Mouse (Mus musculus): ENCODE measurements around the gene Abat. TPM values are rescaled to one million over a fixed set of nuclear protein-coding genes. Genes with fewer than 3 reads are reported as not detected.

Gene Abat
- polyA plus RNA-seq, 1 experiment from 2014 or later, result 18.5 TPM

DNA sequence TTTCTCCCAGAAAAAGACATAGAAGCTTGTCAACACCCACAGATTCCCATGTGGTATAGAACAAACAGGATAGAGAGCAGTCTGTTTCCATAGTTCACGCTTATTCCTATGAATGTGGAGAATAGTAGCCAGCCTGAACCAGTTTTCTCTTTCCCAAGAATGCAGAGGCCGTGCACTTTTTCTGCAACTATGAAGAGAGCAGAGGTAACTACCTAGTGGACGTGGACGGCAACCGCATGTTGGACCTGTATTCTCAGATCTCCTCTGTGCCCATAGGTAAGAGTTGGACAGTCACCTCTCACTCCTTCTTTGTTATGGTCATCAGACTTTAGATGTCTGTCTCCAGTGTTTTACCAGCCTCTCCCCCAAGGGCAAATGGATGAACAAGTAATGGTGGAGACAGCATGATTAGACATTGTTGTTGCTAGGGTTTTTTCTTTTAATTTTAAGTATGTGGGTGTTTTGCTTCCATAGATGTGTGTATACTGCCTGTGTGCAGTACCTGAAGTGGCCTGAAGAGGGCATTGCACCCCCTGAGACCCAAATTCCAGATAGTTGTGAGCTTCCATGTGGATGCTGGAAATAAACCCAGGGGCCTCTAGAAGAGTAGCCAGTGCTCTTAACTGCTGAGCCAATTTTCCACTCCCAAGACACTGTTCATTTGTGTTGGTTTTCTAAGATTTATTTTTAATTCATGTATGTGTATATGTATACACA, 69.5 kb downstream of the Abat start:
- 95% methylated on average over 5 of the region's 5 CpGs for WGBS

DNA sequence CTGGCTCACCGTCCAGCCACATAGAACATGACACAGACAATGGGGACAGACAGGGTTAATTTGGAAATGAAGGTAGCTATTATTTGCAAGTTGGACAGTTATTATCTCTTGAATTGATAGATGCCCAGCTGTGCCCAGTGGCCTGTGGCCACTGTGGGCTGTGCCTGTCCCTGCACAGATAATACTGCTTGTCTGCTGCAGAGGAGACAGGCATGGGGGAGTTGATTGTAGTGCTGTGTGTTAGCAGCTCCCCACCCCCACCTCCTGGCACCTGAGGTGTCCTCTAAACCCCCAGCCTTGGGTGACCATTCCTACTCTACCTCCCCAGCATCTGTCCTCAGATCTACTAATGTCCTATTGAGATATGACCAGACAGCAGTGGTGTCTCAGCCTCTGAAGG, 71.0 kb downstream of the Abat start:
- peaks cover 8% of the 10 kb centered on the region; the same call in 1 of the 2 replicates for H3K36me3 ChIP-seq (ENCODE audit: control insufficient read depth, insufficient read depth, low read length)
- H3K27me3 ChIP-seq (ENCODE audit: control insufficient read depth, insufficient read depth, low read length), result no peaks in the 10 kb centered on the region
- no peak for ATAC-seq (ENCODE audit: insufficient number of reproducible peaks, low FRiP score, low TSS enrichment, low read depth)
- no peaks in the 10 kb centered on the region for H3K9me3 ChIP-seq (ENCODE audit: control insufficient read depth, low read length)
- no peak overlapping the region for H3K27ac ChIP-seq (replicated peaks; ENCODE audit: low read depth, low read length)
- H3K4me2 ChIP-seq (ENCODE audit: low read depth, severe bottlenecking), result no peak overlapping the region
- no peak overlapping the region for H3K4me3 ChIP-seq (ENCODE audit: low read depth, low read length)
- no peak overlapping the region for H3K9ac ChIP-seq (ENCODE audit: low read length)
- WGBS, result 90% methylated on average over 1 of the region's 1 CpGs
- no peak for DNase-seq (ENCODE audit: low spot score)
- no peaks in the 10 kb centered on the region for H3K4me1 ChIP-seq (ENCODE audit: control insufficient read depth, insufficient read depth, low read length)

More for the DNA sequence above, 69.5 kb downstream of the Abat start:
- Histone ChIP-seq H3K9me3 (ENCODE audit: control insufficient read depth, low read length) (no peaks in the 10 kb centered on the region), H3K27ac (replicated peaks; ENCODE audit: low read depth, low read length) (no peak overlapping the region), H3K4me2 (ENCODE audit: low read depth, severe bottlenecking) (no peak overlapping the region), H3K36me3 (ENCODE audit: control insufficient read depth, insufficient read depth, low read length) (peaks cover 8% of the 10 kb centered on the region; the same call in 1 of the 2 replicates), H3K9ac (ENCODE audit: low read length) (no peak overlapping the region), H3K27me3 (ENCODE audit: control insufficient read depth, insufficient read depth, low read length) (no peaks in the 10 kb centered on the region), H3K4me3 (ENCODE audit: low read depth, low read length) (no peak overlapping the region), H3K4me1 (ENCODE audit: control insufficient read depth, insufficient read depth, low read length) (no peaks in the 10 kb centered on the region)
- no peak for ATAC-seq (ENCODE audit: insufficient number of reproducible peaks, low FRiP score, low TSS enrichment, low read depth)
- no peak for DNase-seq (ENCODE audit: low spot score)

DNA sequence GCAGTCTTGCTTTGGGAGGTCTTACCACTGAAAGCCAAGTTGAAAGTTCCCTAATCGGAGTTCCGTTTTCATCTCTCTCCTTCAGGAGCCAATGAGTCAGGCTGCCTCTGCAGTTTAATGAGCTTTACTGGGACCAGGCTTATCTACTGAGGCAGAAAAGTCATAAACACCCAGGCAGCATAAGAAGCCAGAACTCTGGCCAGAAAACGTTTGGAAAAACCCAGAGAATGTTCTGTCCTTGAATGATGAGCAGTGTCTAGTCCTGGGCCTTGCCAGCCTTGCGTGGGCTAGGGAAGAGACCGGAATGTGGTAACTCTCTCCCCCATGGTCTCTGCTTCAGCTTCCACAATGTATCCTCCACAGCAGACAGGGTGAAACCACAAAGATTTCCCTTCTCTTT, 71.8 kb downstream of the Abat start:
- DNase-seq (ENCODE audit: low spot score) (no peak), ATAC-seq (ENCODE audit: insufficient number of reproducible peaks, low FRiP score, low TSS enrichment, low read depth) (no peak)
- no peaks in the 10 kb centered on the region for H3K27me3 ChIP-seq (ENCODE audit: control insufficient read depth, insufficient read depth, low read length)
- no peaks in the 10 kb centered on the region for H3K9me3 ChIP-seq (ENCODE audit: control insufficient read depth, low read length)
- no peak overlapping the region for H3K27ac ChIP-seq (replicated peaks; ENCODE audit: low read depth, low read length)
- 67% methylated on average over 5 of the region's 5 CpGs for WGBS
- no peaks in the 10 kb centered on the region for H3K4me1 ChIP-seq (ENCODE audit: control insufficient read depth, insufficient read depth, low read length)
- H3K4me3 ChIP-seq (ENCODE audit: low read depth, low read length), result no peak overlapping the region
- no peak overlapping the region for H3K4me2 ChIP-seq (ENCODE audit: low read depth, severe bottlenecking)
- no peak overlapping the region for H3K9ac ChIP-seq (ENCODE audit: low read length)
- peaks cover 8% of the 10 kb centered on the region; the same call in 1 of the 2 replicates for H3K36me3 ChIP-seq (ENCODE audit: control insufficient read depth, insufficient read depth, low read length)

DNA sequence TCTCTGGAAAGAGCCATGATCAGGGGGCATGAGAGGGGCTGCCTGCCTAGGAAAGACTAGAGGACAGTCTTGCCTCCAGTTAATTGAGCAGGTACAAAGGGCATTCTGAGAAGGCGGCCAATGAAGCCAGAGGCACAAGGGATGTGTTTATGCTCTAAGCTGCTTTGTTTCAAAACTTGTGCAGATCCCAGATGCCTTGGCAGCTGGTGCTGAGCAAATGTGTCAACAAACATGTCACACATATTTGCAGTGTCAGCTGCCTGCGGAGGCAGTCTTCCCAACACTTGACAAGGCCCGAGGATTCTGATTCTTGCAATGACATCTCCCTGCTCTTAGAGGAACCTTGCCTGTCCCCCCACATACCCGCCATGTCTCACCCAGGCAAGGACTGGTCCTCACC, 82.2 kb downstream of the Abat start:
- Histone ChIP-seq H3K9me3 (ENCODE audit: control insufficient read depth, low read length) (no peaks in the 10 kb centered on the region), H3K27me3 (ENCODE audit: control insufficient read depth, insufficient read depth, low read length) (no peaks in the 10 kb centered on the region), H3K36me3 (ENCODE audit: control insufficient read depth, insufficient read depth, low read length) (no peaks in the 10 kb centered on the region), H3K9ac (ENCODE audit: low read length) (no peak overlapping the region), H3K27ac (replicated peaks; ENCODE audit: low read depth, low read length) (no peak overlapping the region), H3K4me2 (ENCODE audit: low read depth, severe bottlenecking) (no peak overlapping the region), H3K4me3 (ENCODE audit: low read depth, low read length) (no peak overlapping the region), H3K4me1 (ENCODE audit: control insufficient read depth, insufficient read depth, low read length) (peaks cover 5% of the 10 kb centered on the region)
- no peak for DNase-seq (ENCODE audit: low spot score)
- 83% methylated on average over 4 of the region's 4 CpGs for WGBS
- no peak for ATAC-seq (ENCODE audit: insufficient number of reproducible peaks, low FRiP score, low TSS enrichment, low read depth)

DNA sequence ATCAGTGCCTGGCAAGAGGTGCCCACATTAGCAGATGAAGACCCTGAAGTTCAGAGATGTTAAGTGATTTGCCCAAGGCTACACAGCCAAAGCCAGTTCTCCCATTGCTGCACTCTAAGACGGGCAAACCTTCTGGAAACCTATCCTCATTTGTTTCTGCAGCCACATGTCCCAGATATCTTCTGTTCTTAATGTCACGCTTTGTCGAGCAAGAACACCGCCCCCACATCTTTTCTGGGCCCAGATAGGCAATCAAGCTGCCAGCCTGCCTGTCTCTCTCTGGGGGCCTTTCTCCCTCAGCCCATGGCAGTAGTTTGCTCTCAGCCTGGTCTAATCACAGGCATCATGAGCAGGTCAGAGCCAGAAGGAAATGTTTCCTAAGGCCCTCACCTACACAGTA, 83.1 kb downstream of the Abat start:
- no peaks in the 10 kb centered on the region for H3K9me3 ChIP-seq (ENCODE audit: control insufficient read depth, low read length)
- no peak overlapping the region for H3K27ac ChIP-seq (replicated peaks; ENCODE audit: low read depth, low read length)
- no peak overlapping the region for H3K4me2 ChIP-seq (ENCODE audit: low read depth, severe bottlenecking)
- no peak overlapping the region for H3K9ac ChIP-seq (ENCODE audit: low read length)
- no peak for DNase-seq (ENCODE audit: low spot score)
- no peaks in the 10 kb centered on the region for H3K27me3 ChIP-seq (ENCODE audit: control insufficient read depth, insufficient read depth, low read length)
- ATAC-seq (ENCODE audit: insufficient number of reproducible peaks, low FRiP score, low TSS enrichment, low read depth), result no peak
- WGBS, result 90% methylated on average over 4 of the region's 4 CpGs
- H3K4me1 ChIP-seq (ENCODE audit: control insufficient read depth, insufficient read depth, low read length), result peaks cover 5% of the 10 kb centered on the region
- no peak overlapping the region for H3K4me3 ChIP-seq (ENCODE audit: low read depth, low read length)
- no peaks in the 10 kb centered on the region for H3K36me3 ChIP-seq (ENCODE audit: control insufficient read depth, insufficient read depth, low read length)

DNA sequence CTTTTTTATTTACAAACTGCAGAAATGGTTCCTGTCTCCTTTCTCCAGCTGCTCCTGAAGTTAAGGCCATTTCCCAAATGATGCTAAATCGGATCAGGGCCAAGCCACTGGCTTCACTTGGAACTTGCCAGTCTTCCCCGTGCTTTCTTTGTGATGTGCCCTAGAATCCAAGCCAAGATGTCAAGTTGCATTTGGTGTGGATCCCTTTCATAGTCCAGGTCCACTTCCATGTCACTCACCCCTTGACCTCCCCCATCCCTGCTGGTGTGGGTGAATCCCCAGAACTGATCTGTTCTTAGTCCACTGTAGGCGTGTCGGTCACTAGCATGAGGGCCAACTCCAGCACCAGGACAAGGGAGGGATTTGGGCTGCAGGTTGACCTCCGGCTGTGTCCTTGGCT, 84.3 kb downstream of the Abat start:
- H3K4me2 ChIP-seq (ENCODE audit: low read depth, severe bottlenecking), result no peak overlapping the region
- no peak overlapping the region for H3K9ac ChIP-seq (ENCODE audit: low read length)
- no peaks in the 10 kb centered on the region for H3K36me3 ChIP-seq (ENCODE audit: control insufficient read depth, insufficient read depth, low read length)
- no peaks in the 10 kb centered on the region for H3K27me3 ChIP-seq (ENCODE audit: control insufficient read depth, insufficient read depth, low read length)
- ATAC-seq (ENCODE audit: insufficient number of reproducible peaks, low FRiP score, low TSS enrichment, low read depth), result no peak
- H3K27ac ChIP-seq (replicated peaks; ENCODE audit: low read depth, low read length), result no peak overlapping the region
- H3K9me3 ChIP-seq (ENCODE audit: control insufficient read depth, low read length), result no peaks in the 10 kb centered on the region
- H3K4me3 ChIP-seq (ENCODE audit: low read depth, low read length), result no peak overlapping the region
- peaks cover 5% of the 10 kb centered on the region for H3K4me1 ChIP-seq (ENCODE audit: control insufficient read depth, insufficient read depth, low read length)
- no peak for DNase-seq (ENCODE audit: low spot score)
- WGBS, result 91% methylated on average over 5 of the region's 5 CpGs

DNA sequence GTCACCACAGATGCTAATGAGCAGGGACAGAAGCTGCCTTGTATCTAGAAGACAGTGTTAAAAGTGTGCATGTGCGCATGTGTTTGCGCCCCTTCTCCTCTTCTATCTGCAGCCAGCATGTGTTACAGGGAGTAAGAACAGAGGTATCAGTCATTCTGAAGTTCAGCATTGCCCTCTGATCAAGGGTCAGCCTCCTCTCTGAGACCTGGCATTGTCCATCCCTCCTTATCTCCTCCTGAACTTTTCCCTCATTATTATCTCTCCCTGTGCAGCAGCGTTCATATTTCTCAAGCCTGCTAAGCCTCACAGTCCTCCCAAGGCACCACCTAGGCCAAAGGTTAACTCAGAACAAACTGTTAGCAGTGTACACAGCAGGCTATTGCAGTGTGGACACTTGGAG, 90.6 kb downstream of the Abat start:
- no peak for ATAC-seq (ENCODE audit: insufficient number of reproducible peaks, low FRiP score, low TSS enrichment, low read depth)

DNA sequence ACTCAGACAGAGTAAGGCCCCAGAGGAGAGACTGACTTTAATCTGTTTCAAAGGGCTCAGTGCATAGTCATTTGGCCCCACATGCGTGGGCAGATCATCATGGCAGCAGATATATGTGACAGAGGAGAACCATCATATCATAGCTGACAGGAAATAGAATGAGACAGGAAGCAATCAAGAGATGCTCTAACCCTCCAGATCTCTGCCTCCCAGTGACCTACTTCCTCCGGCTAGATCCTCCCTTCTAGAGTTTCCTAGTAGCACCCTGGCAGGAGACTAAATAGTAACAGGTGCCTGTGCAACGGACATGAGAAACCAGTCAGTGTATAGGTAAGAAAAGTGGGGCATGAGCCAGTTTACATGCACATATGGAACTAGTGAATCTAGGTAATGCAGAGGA, 97.2 kb downstream of the Abat start:
- Histone ChIP-seq H3K4me1 (ENCODE audit: control insufficient read depth, insufficient read depth, low read length) (no peaks in the 10 kb centered on the region), H3K27ac (replicated peaks; ENCODE audit: low read depth, low read length) (no peak overlapping the region), H3K9ac (ENCODE audit: low read length) (no peak overlapping the region), H3K4me2 (ENCODE audit: low read depth, severe bottlenecking) (no peak overlapping the region), H3K27me3 (ENCODE audit: control insufficient read depth, insufficient read depth, low read length) (no peaks in the 10 kb centered on the region), H3K9me3 (ENCODE audit: control insufficient read depth, low read length) (no peaks in the 10 kb centered on the region), H3K36me3 (ENCODE audit: control insufficient read depth, insufficient read depth, low read length) (no peaks in the 10 kb centered on the region), H3K4me3 (ENCODE audit: low read depth, low read length) (no peak overlapping the region)
- WGBS, result 64% methylated on average over 3 of the region's 3 CpGs
- ATAC-seq (ENCODE audit: insufficient number of reproducible peaks, low FRiP score, low TSS enrichment, low read depth), result no peak
- DNase-seq (ENCODE audit: low spot score), result no peak

More for the DNA sequence above, 90.6 kb downstream of the Abat start:
- Histone ChIP-seq H3K4me3 (ENCODE audit: low read depth, low read length) (no peak overlapping the region), H3K4me1 (ENCODE audit: control insufficient read depth, insufficient read depth, low read length) (peaks cover 5% of the 10 kb centered on the region), H3K36me3 (ENCODE audit: control insufficient read depth, insufficient read depth, low read length) (no peaks in the 10 kb centered on the region), H3K9me3 (ENCODE audit: control insufficient read depth, low read length) (no peaks in the 10 kb centered on the region), H3K9ac (ENCODE audit: low read length) (no peak overlapping the region), H3K4me2 (ENCODE audit: low read depth, severe bottlenecking) (no peak overlapping the region), H3K27ac (replicated peaks; ENCODE audit: low read depth, low read length) (no peak overlapping the region), H3K27me3 (ENCODE audit: control insufficient read depth, insufficient read depth, low read length) (no peaks in the 10 kb centered on the region)
- WGBS, result 76% methylated on average over 3 of the region's 3 CpGs
- DNase-seq (ENCODE audit: low spot score), result no peak
